Mouse (Mus musculus): ENCODE data around the gene Rad1.

- no peak for TF ChIP-seq MAFK (IDR thresholded peaks at IDR 0.05; ENCODE audit: borderline replicate concordance, low read depth, low read length)
- TF ChIP-seq RAD21 (IDR thresholded peaks at IDR 0.05; ENCODE audit: low read depth, low read length), result no peak
- no peak for TF ChIP-seq E2F4 (IDR thresholded peaks at IDR 0.05; ENCODE audit: borderline replicate concordance, low read depth, low read length)
- no peak for TF ChIP-seq CTCF (IDR thresholded peaks at IDR 0.05 in 2 of 3, conservative IDR thresholded peaks at IDR 0.05 in 1 of 3; ENCODE audit: control insufficient read depth in 1 of 3, insufficient read depth in 1 of 3, low read depth in 2 of 3, low read length in 3 of 3, poor library complexity in 1 of 3, severe bottlenecking in 1 of 3)
- no peak for TF ChIP-seq GATA1 (IDR thresholded peaks at IDR 0.05; ENCODE audit: low read depth, low read length)
- no peak for TF ChIP-seq CHD2 (IDR thresholded peaks at IDR 0.05; ENCODE audit: low read length)
- TF ChIP-seq POLR2A (IDR thresholded peaks at IDR 0.05; ENCODE audit: control insufficient read depth in 1 of 2, insufficient read depth in 1 of 2, low read depth in 1 of 2, low read length in 2 of 2, poor library complexity in 1 of 2), result no peak
- no peak for TF ChIP-seq KAT2A (conservative IDR thresholded peaks at IDR 0.05; ENCODE audit: low read depth, low read length)
- no peak for TF ChIP-seq GABPA (IDR thresholded peaks at IDR 0.05; ENCODE audit: low read depth, low read length)
These were observed 22.3 kb upstream of the Rad1 start for GRCm38 (mm10) chr15:10463555-10463954.

All from MEL (cell line).